Mouse (Mus musculus): ENCODE results near the gene Ell.

DNA sequence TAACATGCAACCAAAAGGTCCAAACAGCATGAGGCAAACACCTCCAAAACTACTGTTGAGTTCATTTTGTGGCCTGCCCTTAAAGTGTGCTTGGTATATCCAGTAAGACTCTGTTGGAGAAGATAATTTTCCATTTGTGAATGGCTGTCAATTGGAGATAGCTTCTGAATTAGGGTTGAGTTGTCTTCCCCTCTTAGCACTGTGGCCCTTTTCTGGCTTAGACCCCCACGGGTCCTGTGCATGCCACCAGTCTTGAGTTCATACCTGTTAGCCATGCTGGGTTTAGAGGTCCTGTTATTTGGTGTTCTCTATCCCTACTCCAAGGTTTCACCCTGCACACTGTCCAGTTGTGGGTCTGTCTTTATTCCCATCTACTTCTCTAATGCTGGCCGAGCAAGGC is 27.5 kb upstream of the Ell start:
- TF ChIP-seq CTCF (IDR thresholded peaks at IDR 0.05; ENCODE audit: extremely low read depth, insufficient read length, insufficient replicate concordance, low read depth, low read length) = no peak
- no peak for TF ChIP-seq POLR2A (IDR thresholded peaks at IDR 0.05; ENCODE audit: low read depth, low read length)

Measured in small intestine, adult 2 months (tissue).